Mouse (Mus musculus) mouse trophoblast stem cell (cell line): ENCODE measurements around the gene Naxe.

ENCODE experiments used
- in situ Hi-C, 2 experiments: fragments of 300-500 bp; cut with MseI, MboI; formaldehyde crosslinking; loops; 2 replicates in 1 of 2; 3 replicates in 1 of 2; pipeline ENCODE4 v1.15.1; 2025

Gene Naxe

GRCm38 (mm10) chr3:88068386-88068785 is 10.1 kb upstream of the Naxe start:
- in situ Hi-C loops: no loop called here

GRCm38 (mm10) chr3:88057030-88057429 is 1.3 kb downstream of the Naxe start:
- in situ Hi-C loops: no loop called here

- in situ Hi-C loops: no loop called here
These were observed 8.8 kb downstream of the Naxe start for GRCm38 (mm10) chr3:88049532-88049931.

- in situ Hi-C loops: no loop called here
These were observed 15.5 kb downstream of the Naxe start, which contains the start of gene Gpatch4 for GRCm38 (mm10) chr3:88042661-88043421. TSS of gene Gpatch4 (plus strand) at chr3:88043108.

GRCm38 (mm10) chr3:88035561-88036293 is 22.6 kb downstream of the Naxe start:
- in situ Hi-C loops: no loop called here

- in situ Hi-C loops: no loop called here
These were observed 24.8 kb downstream of the Naxe start for GRCm38 (mm10) chr3:88033506-88033905.

GRCm38 (mm10) chr3:88030608-88031395 is 27.5 kb downstream of the Naxe start:
- in situ Hi-C loops: no loop called here

- in situ Hi-C loops: no loop called here
These were observed 30.7 kb downstream of the Naxe start, which contains the start of gene Hapln2 for GRCm38 (mm10) chr3:88027434-88028186. TSS of gene Hapln2 (minus strand) at chr3:88027583.

GRCm38 (mm10) chr3:88026823-88027222 is 31.5 kb downstream of the Naxe start:
- in situ Hi-C loops: no loop called here

- in situ Hi-C loops: no loop called here
These were observed 34.9 kb downstream of the Naxe start for GRCm38 (mm10) chr3:88023192-88024074.

- in situ Hi-C loops: no loop called here
These were observed 35.7 kb downstream of the Naxe start for GRCm38 (mm10) chr3:88022322-88023191.

- in situ Hi-C loops: no loop called here
These were observed 47.5 kb downstream of the Naxe start for GRCm38 (mm10) chr3:88010634-88011265.
